Mouse (Mus musculus): ENCODE measurements around the gene Stk10.

Stk10 gene

DNA sequence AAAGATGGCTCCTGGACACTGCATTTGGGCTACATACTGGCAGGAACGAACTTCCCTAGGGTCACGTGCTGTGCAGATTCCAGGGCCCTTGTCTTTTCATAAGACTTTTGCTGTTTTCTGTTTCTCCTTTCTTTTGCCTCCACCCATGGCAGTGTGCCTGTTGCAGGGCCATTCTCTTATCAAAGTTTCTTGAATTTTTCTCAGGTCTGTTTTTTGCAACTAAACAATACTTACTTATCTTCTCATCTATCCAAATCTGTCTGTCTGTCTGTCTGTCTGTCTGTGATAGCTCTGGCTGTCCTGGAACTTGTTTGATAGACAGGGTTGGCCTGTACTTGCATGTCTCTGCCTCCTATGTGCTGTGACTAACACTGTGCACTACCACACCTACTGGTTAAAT lies 101.7 kb downstream of the Stk10 start:
- no peak for DNase-seq

DNA sequence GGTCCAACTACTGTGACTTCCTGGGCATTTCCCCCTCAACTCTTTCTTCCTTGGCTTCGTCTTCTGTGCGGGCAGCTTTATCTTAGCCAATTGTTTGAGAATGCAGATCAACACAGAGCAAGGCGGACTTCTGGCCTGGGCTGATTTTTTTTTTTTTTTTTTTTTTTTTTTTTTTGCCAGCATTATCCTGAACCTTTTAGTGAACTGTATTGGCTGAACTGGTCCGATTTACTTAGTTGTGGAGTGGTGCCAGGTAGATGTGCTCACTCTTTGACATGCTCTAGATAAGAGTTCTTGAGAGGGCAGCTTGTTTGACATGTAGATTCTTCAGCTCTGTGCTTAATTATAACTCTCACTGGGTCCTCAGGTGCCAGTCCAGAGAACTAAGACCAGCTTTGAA lies 103.2 kb downstream of the Stk10 start:
- no peak for DNase-seq

DNA sequence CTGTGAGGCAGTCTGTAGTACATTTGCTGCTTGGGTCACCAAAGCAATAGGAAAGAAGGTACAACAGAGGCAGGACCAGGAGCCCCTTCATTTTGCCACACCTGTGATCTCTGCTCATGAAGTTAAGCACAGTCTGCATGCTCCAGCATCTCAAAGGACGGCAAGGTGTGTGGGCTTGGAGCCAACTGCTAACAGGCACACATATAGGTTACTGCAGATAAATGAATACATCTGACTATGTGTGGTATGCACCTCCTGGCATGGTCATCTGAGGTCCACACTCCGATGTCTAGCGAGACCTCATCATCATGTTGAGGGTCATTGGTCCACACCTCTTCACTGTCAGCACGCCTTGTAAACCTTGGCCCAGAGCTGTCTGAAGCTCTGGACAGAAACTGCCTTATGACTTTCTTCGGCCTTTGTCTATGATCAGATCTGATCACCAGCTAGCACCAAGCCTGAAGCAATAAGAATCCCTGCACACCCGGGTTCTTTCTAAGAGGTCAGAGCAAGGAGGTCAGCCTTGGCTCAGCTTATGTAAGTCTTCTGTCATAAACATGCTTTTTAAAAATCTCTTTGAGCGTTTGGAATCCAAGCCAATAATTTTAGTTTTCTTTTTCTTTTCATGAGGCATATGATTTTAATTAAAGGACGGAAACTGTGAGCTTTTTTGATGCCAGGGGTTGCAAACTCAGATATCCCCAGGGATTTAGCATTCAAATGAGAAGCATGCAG lies 105.6 kb downstream of the Stk10 start:
- no peak for DNase-seq

DNA sequence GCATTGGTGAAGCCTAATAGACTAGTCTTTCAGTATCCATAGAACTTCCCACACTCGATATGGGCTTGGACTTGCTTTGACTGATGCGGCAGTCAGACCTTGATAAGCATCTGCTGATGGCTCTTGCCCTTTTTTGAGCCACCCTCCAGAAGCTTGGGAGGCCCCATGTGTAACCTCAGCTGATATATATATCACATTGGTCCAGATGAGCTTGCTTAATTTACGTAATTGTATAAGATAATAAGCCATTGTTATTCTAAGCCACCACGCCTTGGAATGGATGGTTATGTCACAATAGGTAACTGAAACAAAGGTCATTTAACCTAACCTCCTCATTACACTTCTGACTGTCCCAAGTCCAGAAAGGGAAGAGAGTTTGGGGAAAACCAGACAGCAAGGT lies 107.5 kb downstream of the Stk10 start:
- no peak for DNase-seq

DNA sequence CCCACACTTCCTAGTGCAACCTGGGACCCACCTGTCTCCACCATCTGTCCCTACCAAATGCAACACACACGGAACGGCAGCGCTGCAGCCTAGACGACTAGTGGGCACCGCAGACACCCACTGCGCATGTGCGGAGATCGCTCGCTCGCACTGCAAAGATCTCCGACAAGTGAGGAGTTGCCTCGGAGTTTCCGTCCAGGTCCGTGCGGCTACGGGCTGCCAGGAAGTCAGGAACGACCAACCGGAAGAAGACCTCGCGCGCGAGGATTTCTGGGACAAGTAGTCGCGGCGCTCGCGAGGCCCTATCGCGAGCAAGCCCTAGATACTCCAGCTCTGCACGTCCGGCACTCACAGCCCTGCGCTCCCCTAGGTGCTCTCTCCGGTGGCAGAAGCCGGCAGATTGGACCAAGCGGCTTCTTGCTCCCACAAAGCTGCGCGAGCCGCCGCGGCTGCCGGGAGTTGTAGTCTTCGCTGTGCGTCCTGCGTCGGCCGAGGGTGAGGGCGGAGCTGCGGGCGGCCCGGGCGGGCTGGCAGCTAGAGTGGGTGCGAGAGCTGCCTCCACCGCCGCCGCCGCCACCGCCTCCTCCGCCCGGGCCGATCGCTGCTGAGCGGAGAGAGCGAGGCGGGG lies 109.3 kb downstream of the Stk10 start, which contains the start of gene Fbxw11:
Gene Fbxw11 (plus strand): TSS at position 476 of the 628 bp plus-strand sequence.
- DNase-seq: peak; percentile 93

DNA sequence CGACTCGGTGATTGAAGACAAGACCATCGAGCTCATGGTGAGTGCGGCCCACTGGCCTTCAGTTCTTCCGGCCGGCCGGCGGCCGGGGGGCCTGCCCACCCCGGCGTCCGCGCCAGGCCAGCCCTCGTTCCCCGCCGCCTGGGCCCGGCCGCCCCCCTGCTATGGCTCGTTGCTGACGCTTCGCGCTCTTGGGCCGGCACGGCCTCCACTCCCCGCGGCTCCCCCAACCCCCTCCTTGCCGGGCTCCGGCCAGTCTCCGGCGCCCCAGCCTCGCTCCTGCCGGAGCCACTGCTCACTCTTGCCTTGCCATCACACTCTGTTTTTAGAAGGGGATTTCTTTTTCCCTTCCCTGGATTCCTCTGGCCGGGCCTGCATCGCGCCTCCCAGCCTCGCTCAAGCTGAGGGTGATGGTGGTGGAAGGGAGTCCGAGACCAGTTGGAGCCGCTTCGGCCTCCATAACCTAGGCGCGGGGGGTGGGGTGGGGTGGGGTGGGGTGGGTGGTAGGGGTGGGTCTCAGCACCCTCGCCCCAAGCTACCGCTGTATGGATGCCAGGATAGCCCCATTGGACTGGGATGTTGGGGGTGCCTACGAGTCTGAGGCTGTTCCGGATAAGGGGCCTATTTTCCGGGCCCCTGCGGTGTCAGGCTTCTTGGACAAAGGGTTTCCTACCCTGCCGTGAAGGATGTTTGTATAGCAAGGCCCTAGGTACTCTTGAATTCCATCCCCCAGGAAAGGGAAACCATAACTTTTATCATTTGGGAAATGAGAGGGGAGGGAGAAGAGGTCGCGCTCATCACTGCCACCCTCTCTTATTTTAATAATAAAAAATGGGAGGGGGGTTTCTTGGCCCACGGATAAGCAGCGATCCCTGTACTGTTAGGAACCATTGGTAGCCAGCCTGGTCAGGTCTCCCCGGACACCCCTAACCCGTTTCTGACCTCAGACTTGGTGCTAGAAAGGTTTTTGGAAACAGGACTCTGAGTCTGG lies 110.1 kb downstream of the Stk10 start:
- peak; percentile 16 for DNase-seq

DNA sequence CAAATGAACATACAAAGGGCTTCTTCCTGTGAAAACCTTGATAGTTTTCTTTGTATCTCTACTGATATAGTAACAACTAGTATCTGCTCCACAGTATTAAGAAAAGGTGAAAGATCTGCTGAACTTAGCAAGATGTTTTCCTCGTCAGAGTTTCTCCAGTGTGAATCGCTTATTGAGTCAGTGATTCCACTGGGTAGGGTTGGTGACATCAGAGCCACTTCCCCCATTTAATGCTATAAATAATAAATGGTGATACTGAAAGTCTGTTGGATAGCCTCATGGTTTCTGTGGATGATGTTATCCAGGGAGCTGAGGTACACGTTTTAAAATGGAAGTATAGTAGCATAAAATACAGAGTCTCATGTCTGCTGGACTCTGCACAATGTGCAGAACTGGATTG lies 110.9 kb downstream of the Stk10 start:
- DNase-seq: no peak

DNA sequence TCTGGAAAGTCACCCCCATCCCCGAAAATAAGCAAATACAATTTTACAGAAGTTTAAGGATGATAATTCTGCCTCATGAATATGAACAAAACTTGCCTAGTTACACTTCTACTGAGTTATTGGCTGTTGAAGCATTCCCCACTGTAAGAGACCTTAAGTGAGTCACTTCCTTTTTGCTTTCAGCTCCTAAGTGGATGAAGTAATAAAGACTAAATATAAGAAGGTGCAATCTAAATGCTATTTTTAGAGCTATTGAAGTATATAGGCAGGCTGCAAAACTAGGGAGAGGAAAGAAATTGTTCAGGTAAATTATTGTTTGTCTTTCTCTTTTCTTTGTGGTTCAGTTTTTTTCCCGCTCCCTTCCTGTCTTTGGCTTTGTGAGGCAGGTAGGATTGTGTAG lies 114.2 kb downstream of the Stk10 start:
- no peak for DNase-seq

DNA sequence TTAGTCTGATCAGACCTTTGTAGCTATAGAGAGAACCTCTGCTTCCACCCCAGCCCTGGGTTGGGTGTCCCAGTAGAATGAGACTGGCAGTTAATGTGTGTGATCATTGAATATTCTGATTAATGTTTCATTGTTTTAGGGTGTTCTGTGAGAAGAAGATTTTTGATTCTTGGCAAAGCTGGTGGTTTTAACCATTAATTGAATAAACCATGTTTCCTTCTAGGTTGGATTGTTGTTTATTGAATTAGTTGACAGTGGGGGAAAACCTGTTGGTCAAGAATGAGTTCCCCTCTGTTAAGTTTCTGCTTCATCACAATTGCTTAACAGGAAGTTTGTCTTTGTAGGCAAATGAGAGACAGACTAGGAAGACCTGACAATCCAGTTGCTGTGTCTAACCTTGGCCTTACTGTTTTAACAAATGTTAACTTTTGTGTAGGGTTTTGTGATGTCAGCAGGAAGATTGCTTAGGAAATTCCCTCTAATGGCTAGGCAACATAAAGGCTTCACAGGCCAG lies 117.2 kb downstream of the Stk10 start:
- no peak for DNase-seq

DNA sequence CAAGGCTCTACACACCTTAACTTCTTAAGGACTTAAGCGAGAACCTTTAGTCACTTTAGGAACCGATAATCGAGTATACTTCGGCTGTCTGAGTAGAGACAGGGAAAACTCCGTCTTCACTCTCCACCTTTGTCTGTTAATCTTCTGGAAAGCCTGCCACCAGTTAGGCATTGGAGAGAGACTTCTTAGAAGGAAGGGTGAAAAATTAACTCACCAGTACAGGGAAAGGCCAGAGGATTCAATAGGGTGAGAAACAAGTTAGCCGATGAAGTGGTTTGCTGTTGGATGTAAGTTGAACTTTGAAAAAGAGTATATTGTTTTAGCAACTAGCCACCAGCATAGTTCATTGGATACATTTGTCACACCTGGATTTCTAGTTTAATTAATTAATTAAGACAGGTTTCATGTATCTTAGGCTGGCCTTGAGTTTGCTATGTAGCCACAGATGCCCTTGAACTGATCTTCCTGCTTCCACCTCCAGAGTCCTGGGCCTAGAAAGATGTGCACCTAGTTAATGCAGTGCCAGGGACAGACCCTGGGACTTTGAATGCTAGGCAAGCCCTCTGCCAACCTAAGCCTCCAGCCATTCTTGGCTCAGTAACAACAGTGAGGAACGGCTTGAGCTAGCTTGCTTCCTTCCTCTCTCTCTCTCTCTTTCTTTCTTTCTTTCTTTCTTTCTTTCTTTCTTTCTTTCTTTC lies 117.9 kb downstream of the Stk10 start:
- DNase-seq: no peak

DNA sequence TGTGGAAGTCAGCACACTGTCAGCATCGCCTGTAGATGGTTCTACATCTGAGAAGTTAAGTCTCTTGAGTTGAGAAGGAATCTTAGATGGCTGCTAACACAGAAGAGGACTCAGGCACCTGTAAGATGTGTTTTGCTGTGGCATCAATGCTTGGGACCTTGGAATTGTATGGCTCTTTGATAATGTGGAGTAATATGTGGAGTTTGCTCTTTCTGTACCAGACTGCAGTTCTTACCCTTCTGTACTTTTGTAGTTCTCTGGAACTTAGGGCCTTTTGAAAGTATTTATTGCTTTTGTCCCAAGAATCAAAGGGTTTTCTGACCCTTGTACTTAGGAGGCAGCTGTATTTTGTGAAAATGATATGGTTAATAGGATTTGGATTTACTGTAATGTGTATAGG lies 118.6 kb downstream of the Stk10 start:
- no peak for DNase-seq

DNA sequence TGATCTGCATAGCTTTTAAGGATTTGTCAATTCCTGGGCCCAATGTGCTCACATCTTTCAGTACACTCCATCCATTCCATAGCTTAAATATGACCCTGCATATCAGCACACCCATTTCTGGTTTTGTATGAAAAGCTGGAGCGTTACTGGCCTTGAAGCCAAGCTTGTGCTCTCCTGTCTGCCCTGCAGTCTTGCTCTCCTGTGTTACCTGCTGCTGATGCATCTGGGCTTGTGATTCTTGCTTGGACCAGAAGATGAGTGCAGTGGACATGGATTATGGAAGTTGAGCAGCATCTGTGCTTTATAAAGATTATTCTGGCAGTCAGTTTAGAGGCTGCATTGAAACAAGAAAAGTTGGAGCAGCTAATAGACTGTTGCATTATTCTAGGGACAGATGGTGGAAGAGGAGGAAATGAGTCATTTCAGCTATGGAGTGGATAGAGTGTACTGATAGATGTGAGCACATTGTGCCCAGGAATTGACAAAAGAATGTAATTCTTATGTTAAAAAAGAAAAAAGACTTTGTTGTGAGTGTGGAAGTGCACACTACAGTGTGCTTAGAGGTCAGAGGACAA lies 129.1 kb downstream of the Stk10 start:
- DNase-seq: no peak

DNA sequence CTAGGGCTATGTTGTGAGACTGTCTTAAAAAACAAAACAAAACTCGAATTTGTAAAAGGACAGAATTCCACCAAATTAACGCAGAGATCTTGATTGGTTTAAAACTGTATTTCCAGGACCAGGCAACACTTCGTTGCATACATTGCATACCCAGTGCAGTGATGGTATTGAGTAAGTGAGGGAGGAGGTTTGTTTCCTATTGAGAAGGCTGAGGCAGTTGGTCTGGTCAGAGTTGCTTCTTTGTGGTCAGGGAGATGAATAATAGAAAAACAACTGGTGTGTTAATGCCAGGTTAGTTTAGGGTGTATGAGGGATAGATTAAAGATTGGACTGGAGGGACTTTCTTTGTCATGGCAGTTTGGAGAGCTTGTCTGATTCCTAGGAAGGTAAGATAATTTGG lies 132.5 kb downstream of the Stk10 start:
- DNase-seq: no peak

DNA sequence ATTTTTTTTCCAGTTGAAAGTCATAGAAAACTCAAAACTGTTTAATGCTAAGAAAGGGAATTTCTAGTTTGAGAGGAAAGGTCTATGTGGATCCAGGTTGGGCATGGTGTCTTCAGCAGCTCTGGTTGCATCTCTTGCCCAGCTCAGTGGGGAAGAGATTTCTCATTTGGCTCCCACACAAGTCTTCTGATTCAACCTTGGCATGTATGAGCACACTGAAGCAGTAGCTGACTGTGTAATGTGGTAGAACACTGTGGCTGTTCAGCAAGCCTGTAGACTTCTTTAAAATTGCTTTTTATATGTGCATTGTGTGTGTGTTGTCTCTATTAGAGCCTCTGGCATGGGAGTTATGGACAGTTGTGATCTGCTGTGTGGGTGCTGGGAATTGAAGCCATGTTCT lies 133.9 kb downstream of the Stk10 start:
- DNase-seq: no peak

DNA sequence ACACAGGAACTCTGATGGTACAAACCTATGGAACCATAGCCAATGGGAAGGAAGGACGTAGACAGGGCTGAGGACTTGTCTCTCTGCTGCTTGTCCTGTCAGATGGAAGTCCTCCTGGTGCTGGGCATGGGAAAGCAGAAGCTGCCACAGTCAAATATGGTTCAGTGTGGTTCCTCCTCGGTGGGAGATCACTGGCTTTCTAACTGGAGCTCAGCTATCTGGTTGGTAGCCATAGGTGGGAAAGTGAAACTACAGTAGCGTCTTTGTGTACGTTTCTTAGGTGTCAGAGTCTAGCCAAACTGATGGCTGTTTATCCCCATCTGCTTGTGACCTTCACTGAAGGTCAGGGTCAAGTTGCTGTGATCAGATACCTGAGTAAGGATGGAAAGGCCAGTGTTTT lies 138.4 kb downstream of the Stk10 start:
- DNase-seq: no peak
